Mouse (Mus musculus) bone marrow macrophage, adult 2 months (primary cell): ENCODE measurements around the gene Dnpep. TPM values are rescaled to one million over a fixed set of nuclear protein-coding genes. Genes with fewer than 3 reads are reported as not detected.

Source experiments
- H3K27ac ChIP-seq: 2 replicates; pipeline ENCODE4 v1.5.1; 2012; ENCODE audit warnings: low read depth, low read length; ENCODE audit not compliant: insufficient read depth
- H3K4me1 ChIP-seq: 2 replicates; pipeline ENCODE4 v1.6.1; 2012; ENCODE audit warnings: low read length; ENCODE audit not compliant: control insufficient read depth, insufficient read depth
- H3K4me3 ChIP-seq: 2 replicates; pipeline ENCODE4 v1.5.1; 2012; ENCODE audit warnings: mild to moderate bottlenecking, low read length, moderate library complexity; ENCODE audit not compliant: insufficient read depth
- CTCF ChIP-seq: IDR thresholded peaks from 2 replicates; pipeline ENCODE4 v1.5.1; 2012; ENCODE audit warnings: low read depth, mild to moderate bottlenecking, low read length, moderate library complexity
- POLR2A ChIP-seq: IDR thresholded peaks from 2 replicates; pipeline ENCODE4 v1.6.1; 2012; ENCODE audit warnings: mild to moderate bottlenecking, low read depth, low read length, borderline replicate concordance
- polyA plus RNA-seq: library from polyadenylated mRNA; stranded (reverse); fragments of >200 nt; gene quantifications from 2 replicates; pipeline ENCODE4 v1.2.4, GENCODE M21; 2012; ENCODE audit not compliant: missing spikeins, insufficient read depth, insufficient read length

Gene Dnpep
- 39.3 and 43.3 TPM in 2 replicates for polyA plus RNA-seq

DNA sequence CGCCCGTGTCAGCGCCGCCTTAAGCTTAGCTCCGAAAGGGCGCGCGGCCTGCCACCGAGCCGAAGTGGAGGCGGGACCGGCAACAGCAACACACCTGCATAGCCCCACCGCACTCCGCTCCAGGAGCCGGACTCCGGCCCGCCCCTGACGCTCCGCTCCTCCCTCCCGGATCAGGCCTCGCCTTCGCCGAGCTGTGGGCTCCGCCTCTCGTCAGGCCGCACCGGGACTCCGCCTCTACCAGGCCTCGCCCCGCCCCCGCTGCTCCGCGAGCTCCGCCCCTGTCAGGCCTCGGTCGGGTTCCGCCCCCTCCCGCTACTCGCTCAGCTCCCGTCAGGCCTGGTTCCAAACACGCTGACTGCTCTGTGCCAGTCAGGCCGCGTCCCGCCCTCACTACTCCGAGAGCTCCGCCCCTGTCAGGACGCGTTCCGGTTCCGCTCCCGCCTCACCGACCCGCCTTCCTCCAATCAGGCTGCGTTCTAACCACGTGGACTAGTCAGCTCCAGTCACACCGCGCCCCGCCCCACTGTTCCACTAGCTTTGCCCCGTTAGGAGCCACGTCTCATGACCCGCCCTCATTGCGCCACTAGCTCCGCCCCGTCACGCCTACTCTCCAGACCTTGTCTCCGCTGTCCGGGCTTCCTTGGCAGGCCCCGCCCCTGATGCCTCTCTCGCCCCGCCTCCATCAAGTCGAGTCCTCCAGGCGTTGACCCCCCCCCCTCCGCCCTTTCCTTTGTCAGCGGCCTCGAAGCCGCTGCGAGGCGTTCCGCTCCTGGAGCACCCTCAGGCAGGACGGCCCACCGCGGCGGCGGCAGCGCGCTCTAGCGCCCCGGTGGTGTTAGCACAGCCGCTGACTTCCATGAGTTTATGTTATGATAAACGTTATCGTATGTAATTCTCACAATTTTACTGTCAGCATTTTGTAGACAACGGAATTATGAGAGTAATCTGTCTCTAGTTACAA, at the start of gene Dnpep:
TSS of gene Dnpep (minus strand) at position 750 of the 961 bp plus-strand sequence.
- Histone ChIP-seq H3K27ac (peak within 1 kb of the TSS; percentile 74), H3K4me3 (peak within 1 kb of the TSS; percentile 80), H3K4me1 (peaks cover 4% of the 10 kb centered on the region)
- no peak for TF ChIP-seq POLR2A
- peak; percentile 40 for TF ChIP-seq CTCF

- Histone ChIP-seq H3K4me3 (no peak overlapping the region), H3K27ac (no peak overlapping the region), H3K4me1 (no peaks in the 10 kb centered on the region)
- TF ChIP-seq CTCF: no peak
- no peak for TF ChIP-seq POLR2A
Measured at GRCm38 (mm10) chr1:75365510-75366137, 47.8 kb upstream of the Dnpep start.

DNA sequence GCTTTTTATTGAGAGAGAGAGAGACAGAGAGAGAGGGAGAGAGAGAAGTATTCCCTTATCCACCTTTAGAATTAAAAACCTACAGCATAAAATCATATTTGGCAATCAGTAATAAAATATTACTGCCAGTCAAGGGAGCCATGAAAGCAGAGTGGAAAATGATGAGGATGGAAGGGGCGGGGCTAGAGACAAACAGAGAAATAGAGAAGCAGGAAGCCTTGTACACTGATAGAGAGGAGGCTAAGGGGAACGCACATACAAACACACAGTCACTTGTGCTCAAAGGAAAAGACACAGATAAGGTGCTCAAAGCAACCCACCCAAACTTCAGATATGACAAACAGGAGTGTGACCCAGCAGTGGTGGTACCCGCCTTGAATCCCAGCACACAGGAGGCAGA, 46.1 kb upstream of the Dnpep start:
- no peak overlapping the region for H3K4me3 ChIP-seq
- no peak for TF ChIP-seq CTCF
- no peak for TF ChIP-seq POLR2A
- H3K27ac ChIP-seq: no peak overlapping the region
- no peaks in the 10 kb centered on the region for H3K4me1 ChIP-seq

DNA sequence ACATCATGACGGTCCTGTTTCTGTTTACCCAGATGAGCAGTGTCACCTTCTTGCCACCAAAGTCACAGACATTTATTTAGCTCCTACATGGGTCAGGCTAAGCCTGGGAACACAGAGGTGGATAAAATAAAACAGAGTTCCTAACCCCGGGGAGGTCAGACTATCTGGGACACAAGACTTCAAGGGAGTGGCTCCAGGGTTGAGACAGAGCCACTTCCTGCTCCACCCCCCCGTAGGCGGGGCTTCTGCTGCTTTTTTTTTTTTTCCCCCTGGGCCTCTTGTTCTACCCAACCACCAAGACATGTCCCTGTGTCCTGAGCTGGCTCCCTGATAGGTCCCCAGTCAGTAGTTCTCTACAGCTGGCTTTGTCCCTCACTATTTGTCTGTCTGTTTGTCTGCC, 44.0 kb upstream of the Dnpep start:
- TF ChIP-seq POLR2A (no peak), CTCF (no peak)
- H3K4me3 ChIP-seq: no peak overlapping the region

GRCm38 (mm10) chr1:75361123-75361522, 43.3 kb upstream of the Dnpep start:
- no peak overlapping the region for H3K27ac ChIP-seq
- H3K4me3 ChIP-seq: no peak overlapping the region
- no peaks in the 10 kb centered on the region for H3K4me1 ChIP-seq
- no peak for TF ChIP-seq POLR2A
- no peak for TF ChIP-seq CTCF

More for the DNA sequence above, 44.0 kb upstream of the Dnpep start:
- no peak overlapping the region for H3K27ac ChIP-seq
- no peaks in the 10 kb centered on the region for H3K4me1 ChIP-seq

DNA sequence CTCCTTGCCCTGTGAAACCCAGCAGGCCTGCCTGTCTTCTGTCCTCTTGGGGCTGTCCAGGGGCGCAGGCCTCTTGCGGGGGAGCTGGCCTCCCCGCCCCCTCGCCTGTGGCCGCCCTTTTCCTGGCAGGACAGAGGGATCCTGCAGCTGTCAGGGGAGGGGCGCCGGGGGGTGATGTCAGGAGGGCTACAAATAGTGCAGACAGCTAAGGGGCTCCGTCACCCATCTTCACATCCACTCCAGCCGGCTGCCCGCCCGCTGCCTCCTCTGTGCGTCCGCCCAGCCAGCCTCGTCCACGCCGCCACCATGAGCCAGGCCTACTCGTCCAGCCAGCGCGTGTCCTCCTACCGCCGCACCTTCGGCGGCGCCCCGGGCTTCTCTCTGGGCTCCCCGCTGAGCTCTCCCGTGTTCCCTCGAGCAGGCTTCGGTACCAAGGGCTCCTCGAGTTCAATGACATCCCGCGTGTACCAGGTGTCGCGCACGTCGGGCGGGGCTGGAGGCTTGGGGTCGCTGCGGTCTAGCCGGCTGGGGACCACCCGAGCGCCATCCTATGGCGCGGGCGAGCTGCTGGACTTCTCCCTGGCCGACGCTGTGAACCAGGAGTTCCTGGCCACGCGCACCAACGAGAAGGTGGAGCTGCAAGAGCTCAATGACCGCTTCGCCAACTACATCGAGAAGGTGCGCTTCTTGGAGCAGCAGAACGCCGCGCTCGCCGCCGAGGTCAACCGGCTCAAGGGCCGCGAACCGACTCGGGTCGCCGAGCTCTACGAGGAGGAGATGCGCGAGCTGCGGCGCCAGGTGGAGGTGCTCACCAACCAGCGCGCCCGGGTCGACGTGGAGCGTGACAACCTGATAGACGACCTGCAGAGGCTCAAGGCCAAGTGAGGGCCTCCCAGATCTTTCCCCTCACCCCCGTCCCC, 42.6 kb upstream of the Dnpep start, which contains the start of gene Des:
TSS of gene Des (plus strand) at position 218 of the 920 bp plus-strand sequence.
- Histone ChIP-seq H3K4me3 (no peak within 1 kb of the TSS), H3K27ac (no peak within 1 kb of the TSS), H3K4me1 (no peaks in the 10 kb centered on the region)
- TF ChIP-seq POLR2A (no peak), CTCF (no peak)

- no peaks in the 10 kb centered on the region for H3K4me1 ChIP-seq
- TF ChIP-seq POLR2A (no peak), CTCF (no peak)
- H3K27ac ChIP-seq: no peak overlapping the region
- no peak overlapping the region for H3K4me3 ChIP-seq
Measured at GRCm38 (mm10) chr1:75359346-75359745, 41.6 kb upstream of the Dnpep start.

DNA sequence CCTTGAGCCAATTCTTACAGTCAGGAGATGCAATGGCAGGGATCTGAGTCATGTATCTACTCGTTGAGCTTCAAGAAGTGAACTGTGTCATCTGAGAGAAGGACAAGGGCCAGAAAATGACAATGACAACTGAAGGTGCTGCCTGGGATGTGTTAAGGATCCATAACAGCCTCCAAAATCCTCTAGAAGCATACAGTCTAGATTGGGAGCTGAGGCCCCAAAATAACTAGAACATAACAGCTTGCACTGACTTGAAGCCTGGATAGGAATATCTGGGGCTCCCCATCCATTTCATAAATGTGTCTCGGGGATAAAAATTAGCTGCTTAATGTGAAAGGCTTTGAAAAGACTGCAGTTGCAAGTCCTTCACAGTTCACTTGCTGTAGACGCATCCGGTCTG, 40.2 kb upstream of the Dnpep start:
- no peak overlapping the region for H3K4me3 ChIP-seq
- no peak overlapping the region for H3K27ac ChIP-seq
- no peaks in the 10 kb centered on the region for H3K4me1 ChIP-seq
- TF ChIP-seq CTCF (no peak), POLR2A (no peak)

- no peak overlapping the region for H3K4me3 ChIP-seq
Measured at GRCm38 (mm10) chr1:75357261-75357660, 39.5 kb upstream of the Dnpep start.

More at GRCm38 (mm10) chr1:75357261-75357660, 39.5 kb upstream of the Dnpep start:
- TF ChIP-seq CTCF (no peak), POLR2A (no peak)
- H3K4me1 ChIP-seq: no peaks in the 10 kb centered on the region
- H3K27ac ChIP-seq: no peak overlapping the region
